Mouse (Mus musculus): ENCODE results near the gene Hipk4. TPM values are rescaled to one million over a fixed set of nuclear protein-coding genes. Genes with fewer than 3 reads are reported as not detected.
A peak's percentile ranks its signal among the peaks of the same experiment; 100 is the strongest.

The Hipk4 gene
- polyA plus RNA-seq, 1 experiment from 2014 or later = 0.27 TPM

- DNase-seq (ENCODE audit: low spot score) = no peak
- Histone ChIP-seq H3K27me3 (replicated peaks; ENCODE audit: insufficient read depth, low read length) (no peaks in the 10 kb centered on the region), H3K36me3 (ENCODE audit: insufficient read depth, low read length) (no peaks in the 10 kb centered on the region), H3K9me3 (ENCODE audit: low read length) (no peaks in the 10 kb centered on the region), H3K4me1 (ENCODE audit: insufficient read depth, low read depth, low read length) (0 out of 2 replicates have a peak, but pooled peaks cover 4% of the 10 kb centered on the region), H3K4me3 (ENCODE audit: low read depth, low read length) (no peak overlapping the region), H3K9ac (replicated peaks; ENCODE audit: low read depth) (no peak overlapping the region), H3K27ac (ENCODE audit: low read length) (no peak overlapping the region), H3K4me2 (replicated peaks; ENCODE audit: low read depth, low read length) (no peak overlapping the region)
- 89% methylated on average over 4 of the region's 4 CpGs for WGBS
- TF ChIP-seq EP300 (IDR thresholded peaks at IDR 0.05) = no peak
- no peak for TF ChIP-seq CTCF (IDR thresholded peaks at IDR 0.05)
- ATAC-seq = no peak
Observed at GRCm38 (mm10) chr7:27543851-27544250, 20.8 kb downstream of the Hipk4 start.

- Histone ChIP-seq H3K4me2 (replicated peaks; ENCODE audit: low read depth, low read length) (no peak overlapping the region), H3K4me1 (ENCODE audit: insufficient read depth, low read depth, low read length) (0 out of 2 replicates have a peak, but pooled peaks cover 4% of the 10 kb centered on the region), H3K27me3 (replicated peaks; ENCODE audit: insufficient read depth, low read length) (no peaks in the 10 kb centered on the region), H3K36me3 (ENCODE audit: insufficient read depth, low read length) (no peaks in the 10 kb centered on the region), H3K27ac (ENCODE audit: low read length) (no peak overlapping the region), H3K4me3 (ENCODE audit: low read depth, low read length) (no peak overlapping the region), H3K9me3 (ENCODE audit: low read length) (no peaks in the 10 kb centered on the region), H3K9ac (replicated peaks; ENCODE audit: low read depth) (no peak overlapping the region)
- ATAC-seq (no peak), DNase-seq (ENCODE audit: low spot score) (peak; percentile 18)
- TF ChIP-seq EP300 (IDR thresholded peaks at IDR 0.05) = no peak
- no peak for TF ChIP-seq CTCF (IDR thresholded peaks at IDR 0.05)
- WGBS = 63% methylated on average over 12 of the region's 12 CpGs
Observed at GRCm38 (mm10) chr7:27544675-27545370, 21.8 kb downstream of the Hipk4 start.

GRCm38 (mm10) chr7:27549597-27549996 lies 26.5 kb downstream of the Hipk4 start:
- no peak overlapping the region for H3K27ac ChIP-seq (ENCODE audit: low read length)
- 76% methylated on average over 6 of the region's 6 CpGs for WGBS
- no peak overlapping the region for H3K9ac ChIP-seq (replicated peaks; ENCODE audit: low read depth)

GRCm38 (mm10) chr7:27552070-27552469 lies 29.0 kb downstream of the Hipk4 start:
- Histone ChIP-seq H3K36me3 (ENCODE audit: insufficient read depth, low read length) (no peaks in the 10 kb centered on the region), H3K27ac (ENCODE audit: low read length) (peak overlapping the region; percentile 33), H3K4me3 (ENCODE audit: low read depth, low read length) (peak overlapping the region; percentile 62; the same call in 1 of the 2 replicates), H3K4me2 (replicated peaks; ENCODE audit: low read depth, low read length) (peak overlapping the region; percentile 74; the same call in 1 of the 2 replicates), H3K9me3 (ENCODE audit: low read length) (no peaks in the 10 kb centered on the region), H3K4me1 (ENCODE audit: insufficient read depth, low read depth, low read length) (no peaks in the 10 kb centered on the region; the same call in 1 of the 2 replicates), H3K9ac (replicated peaks; ENCODE audit: low read depth) (no peak overlapping the region; the same call in 1 of the 2 replicates), H3K27me3 (replicated peaks; ENCODE audit: insufficient read depth, low read length) (no peaks in the 10 kb centered on the region)
- no peak for TF ChIP-seq CTCF (IDR thresholded peaks at IDR 0.05)
- no peak for ATAC-seq
- no peak for DNase-seq (ENCODE audit: low spot score)
- WGBS = 38% methylated on average over 5 of the region's 5 CpGs

More at GRCm38 (mm10) chr7:27549597-27549996, 26.5 kb downstream of the Hipk4 start:
- no peak for DNase-seq (ENCODE audit: low spot score)
- Histone ChIP-seq H3K27me3 (replicated peaks; ENCODE audit: insufficient read depth, low read length) (no peaks in the 10 kb centered on the region), H3K36me3 (ENCODE audit: insufficient read depth, low read length) (no peaks in the 10 kb centered on the region), H3K4me2 (replicated peaks; ENCODE audit: low read depth, low read length) (no peak overlapping the region), H3K4me3 (ENCODE audit: low read depth, low read length) (no peak overlapping the region), H3K9me3 (ENCODE audit: low read length) (no peaks in the 10 kb centered on the region), H3K4me1 (ENCODE audit: insufficient read depth, low read depth, low read length) (no peaks in the 10 kb centered on the region; the same call in 1 of the 2 replicates)
- TF ChIP-seq EP300 (IDR thresholded peaks at IDR 0.05) = no peak
- no peak for TF ChIP-seq CTCF (IDR thresholded peaks at IDR 0.05)
- ATAC-seq = no peak

GRCm38 (mm10) chr7:27552931-27553513 lies 30.0 kb downstream of the Hipk4 start, which contains the start of the genes Pld3 and 2310022A10Rik:
TSS of gene Pld3 (minus strand) at chr7:27553218.
TSS of gene 2310022A10Rik (plus strand) at chr7:27553233.
- peak; percentile 100 for ATAC-seq
- peak within 1 kb of the TSS; percentile 33 for H3K27ac ChIP-seq (ENCODE audit: low read length)

GRCm38 (mm10) chr7:27560291-27560887 lies 37.3 kb downstream of the Hipk4 start:
- H3K9ac ChIP-seq (replicated peaks; ENCODE audit: low read depth) = no peak overlapping the region
- 52% methylated on average over 8 of the region's 8 CpGs for WGBS
- no peak for DNase-seq (ENCODE audit: low spot score)
- peak; percentile 40 for ATAC-seq
- H3K4me2 ChIP-seq (replicated peaks; ENCODE audit: low read depth, low read length) = no peak overlapping the region
- H3K9me3 ChIP-seq (ENCODE audit: low read length) = no peaks in the 10 kb centered on the region
- H3K27ac ChIP-seq (ENCODE audit: low read length) = no peak overlapping the region
- H3K4me3 ChIP-seq (ENCODE audit: low read depth, low read length) = no peak overlapping the region
- H3K36me3 ChIP-seq (ENCODE audit: insufficient read depth, low read length) = peaks cover 13% of the 10 kb centered on the region
- no peak for TF ChIP-seq EP300 (IDR thresholded peaks at IDR 0.05)
- no peaks in the 10 kb centered on the region for H3K27me3 ChIP-seq (replicated peaks; ENCODE audit: insufficient read depth, low read length)
- H3K4me1 ChIP-seq (ENCODE audit: insufficient read depth, low read depth, low read length) = no peaks in the 10 kb centered on the region

More at GRCm38 (mm10) chr7:27552931-27553513, 30.0 kb downstream of the Hipk4 start, which contains the start of the genes Pld3 and 2310022A10Rik:
- peak within 1 kb of the TSS; percentile 62 for H3K4me3 ChIP-seq (ENCODE audit: low read depth, low read length)
- H3K9me3 ChIP-seq (ENCODE audit: low read length) = no peaks in the 10 kb centered on the region
- under 1% methylated on average over 30 of the region's 41 CpGs for WGBS
- TF ChIP-seq CTCF (IDR thresholded peaks at IDR 0.05) (no peak), EP300 (IDR thresholded peaks at IDR 0.05) (no peak)
- no peaks in the 10 kb centered on the region; the same call in 1 of the 2 replicates for H3K4me1 ChIP-seq (ENCODE audit: insufficient read depth, low read depth, low read length)
- H3K36me3 ChIP-seq (ENCODE audit: insufficient read depth, low read length) = no peaks in the 10 kb centered on the region
- H3K9ac ChIP-seq (replicated peaks; ENCODE audit: low read depth) = peak within 1 kb of the TSS; percentile 54
- H3K4me2 ChIP-seq (replicated peaks; ENCODE audit: low read depth, low read length) = peak within 1 kb of the TSS; percentile 74
- peak; percentile 99 for DNase-seq (ENCODE audit: low spot score)
- H3K27me3 ChIP-seq (replicated peaks; ENCODE audit: insufficient read depth, low read length) = no peaks in the 10 kb centered on the region

Data from lung, postnatal 0 days (tissue).